In genomic region chr1:164586066-164586989, GRCm38 (mm10) we compare ENCODE assay signal across 10 mouse cellular contexts.
A peak's percentile ranks its signal among the peaks of the same experiment; 100 is the strongest.
DNase-seq lines count a peak whose midpoint lies in the region; TF ChIP-seq lines count a peak whose summit lies in the region.
"Had no signal": no experiment of that assay in that cellular context is flagged by ENCODE, and none has a peak within 500 bp of the region (broad histone marks: within the 10 kb centered on the region; RNA-seq: fewer than 3 reads in every experiment).

No protein-coding gene starts in this region.

- H3K27ac ChIP-seq in kidney, adult 2 months (ENCODE audit: insufficient read depth, low read depth, low read length) = peak overlapping the region; percentile 81
- H3K27ac ChIP-seq in layer of hippocampus, adult 2 months = peak overlapping the region; percentile 93
- peak overlapping the region; percentile 88 for H3K27ac ChIP-seq in olfactory bulb, adult 2 months (ENCODE audit: insufficient read depth, low read depth, low read length)

- no peaks in the 10 kb centered on the region for H3K4me1 ChIP-seq in kidney, adult 2 months (ENCODE audit: control insufficient read depth, insufficient read depth, low read length)
- H3K4me1 ChIP-seq in olfactory bulb, adult 2 months (ENCODE audit: control insufficient read depth, insufficient read depth, low read length) = peaks cover 10% of the 10 kb centered on the region

- no peak overlapping the region for H3K4me3 ChIP-seq in kidney, adult 2 months (ENCODE audit: insufficient read depth, low read depth, low read length)
- H3K4me3 ChIP-seq in layer of hippocampus, adult 2 months = no peak overlapping the region
- H3K4me3 ChIP-seq in olfactory bulb, adult 2 months (ENCODE audit: insufficient read depth, low read depth, low read length) = no peak overlapping the region

- DNase-seq in kidney, adult 2 months = no peak
- DNase-seq in kidney, postnatal 14 days = no peak
- peak; percentile 79 to 88 for DNase-seq in frontal cortex, adult 2 months (ENCODE audit: extremely low spot score in 1 of 2, low spot score in 1 of 2)
- DNase-seq in layer of hippocampus, adult 2 months (ENCODE audit: low spot score in 2 of 2) = peak; percentile 68 to 93
- DNase-seq in retina, postnatal 1 day = no peak
- DNase-seq in retina, embryonic 14.5 days (ENCODE audit: low spot score) = no peak
- DNase-seq in urinary bladder, postnatal 25 days (ENCODE audit: low spot score) = no peak
- DNase-seq: gastrocnemius, postnatal 36 days; thymus, adult 2 months had no signal

- no peaks in the 10 kb centered on the region for H3K36me3 ChIP-seq in kidney, adult 2 months (ENCODE audit: control insufficient read depth, insufficient read depth, low read length)

- H3K27me3 ChIP-seq in kidney, adult 2 months (replicated peaks; ENCODE audit: control insufficient read depth, insufficient read depth, low read length) = no peaks in the 10 kb centered on the region

- WGBS in kidney, adult 2 months = 33% methylated on average over 11 of the region's 11 CpGs
- 16% methylated on average over 11 of the region's 11 CpGs for WGBS in olfactory bulb, adult 2 months

- TF ChIP-seq CTCF in kidney, adult 2 months (conservative IDR thresholded peaks at IDR 0.05; ENCODE audit: insufficient read depth, insufficient read length, low read depth, low read length) = no peak
- TF ChIP-seq CTCF in layer of hippocampus, adult 2 months (conservative IDR thresholded peaks at IDR 0.05) = peak; percentile 13; the same call in 1 of the 2 replicates
- no peak for TF ChIP-seq CTCF in olfactory bulb, adult 2 months (IDR thresholded peaks at IDR 0.05; ENCODE audit: insufficient read depth, low read depth, low read length)

- TF ChIP-seq POLR2A in kidney, adult 2 months (IDR thresholded peaks at IDR 0.05; ENCODE audit: low read depth, low read length) = no peak
- TF ChIP-seq POLR2A in olfactory bulb, adult 2 months (IDR thresholded peaks at IDR 0.05; ENCODE audit: insufficient read depth, low read depth, low read length) = no peak

Comparison
In these comparisons a context has a peak if more than half of its experiments do, and no peak if none do; other contexts are left out.
1. DNase-seq: peak in frontal cortex, adult 2 months (2 of 2) and layer of hippocampus, adult 2 months (2 of 2); none in kidney, adult 2 months (single experiment), kidney, postnatal 14 days (single experiment), retina, postnatal 1 day (single experiment), retina, embryonic 14.5 days (single experiment) and urinary bladder, postnatal 25 days (single experiment).
2. Peak in every context shown above with its lines, with median percentiles within 50 percentile points of each other: H3K27ac ChIP-seq.